Mouse (Mus musculus) forebrain, embryonic 13.5 days (tissue): ENCODE results near the gene Nr2c2. TPM values are rescaled to one million over a fixed set of nuclear protein-coding genes. Genes with fewer than 3 reads are reported as not detected.

Source experiments
- ATAC-seq: fragments of 200-750 bp; cut with Nextera tagmentation; 2 replicates; pipeline ENCODE4 v1.8.0; 2017
- H3K27ac ChIP-seq: fragments of 300-500 bp; sonication (generic); 2 replicates; pipeline ENCODE4 v1.5.1; 2015; ENCODE audit warnings: inconsistent platforms, mild to moderate bottlenecking, moderate library complexity
- H3K27me3 ChIP-seq: fragments of 300-500 bp; sonication (generic); 2 replicates; pipeline ENCODE4 v1.6.1; 2015; ENCODE audit warnings: mild to moderate bottlenecking, inconsistent platforms
- H3K36me3 ChIP-seq: fragments of 300-500 bp; sonication (generic); 2 replicates; pipeline ENCODE4 v1.6.1; 2015; ENCODE audit warnings: mild to moderate bottlenecking, inconsistent platforms; ENCODE audit not compliant: poor library complexity, severe bottlenecking
- H3K4me1 ChIP-seq: fragments of 300-500 bp; sonication (generic); 2 replicates; pipeline ENCODE4 v1.6.1; 2015; ENCODE audit warnings: inconsistent platforms
- H3K4me2 ChIP-seq: fragments of 300-500 bp; sonication (generic); 2 replicates; pipeline ENCODE4 v1.6.1; 2015; ENCODE audit warnings: inconsistent platforms, mild to moderate bottlenecking, moderate library complexity
- H3K4me3 ChIP-seq: fragments of 300-500 bp; sonication (generic); 2 replicates; pipeline ENCODE4 v1.5.1; 2015; ENCODE audit warnings: mild to moderate bottlenecking, inconsistent platforms
- H3K9ac ChIP-seq: fragments of 300-500 bp; sonication (generic); 2 replicates; pipeline ENCODE4 v1.6.1; 2015; ENCODE audit warnings: mild to moderate bottlenecking, inconsistent platforms
- H3K9me3 ChIP-seq: fragments of 300-500 bp; sonication (generic); replicated peaks from 2 replicates; pipeline ENCODE4 v1.6.1; 2016; ENCODE audit warnings: inconsistent platforms
- WGBS: fragments of 180-500 bp; shearing (Covaris S2); methylation state at CpG from one replicate; pipeline ENCODE4 v1.1.7; 2015; 5-methylcytosine and 5-hydroxymethylcytosine counted together
- polyA plus RNA-seq: library from polyadenylated mRNA; unstranded; fragments of >200 nt; fragmentation: Nextera tagmentation; extraction: Ambion mirVana; gene quantifications from 2 replicates; pipeline ENCODE4 v1.2.1, GENCODE M21; 2015

Gene Nr2c2
- polyA plus RNA-seq = 21.7 and 24.9 TPM in 2 replicates

GRCm38 (mm10) chr6:92091130-92091591, at the start of gene Nr2c2:
Gene Nr2c2, plus strand, starts transcription at chr6:92091390.
- no peaks in the 10 kb centered on the region for H3K36me3 ChIP-seq
- peak within 1 kb of the TSS; percentile 98 for H3K9ac ChIP-seq
- H3K27ac ChIP-seq = peak within 1 kb of the TSS; percentile 99
- peak within 1 kb of the TSS; percentile 67 for H3K4me2 ChIP-seq
- no peaks in the 10 kb centered on the region for H3K27me3 ChIP-seq
- H3K4me3 ChIP-seq = peak within 1 kb of the TSS; percentile 92
- WGBS = under 1% methylated on average over 55 of the region's 58 CpGs
- peak; percentile 75 for ATAC-seq
- H3K4me1 ChIP-seq = peaks cover 32% of the 10 kb centered on the region
- no peaks in the 10 kb centered on the region for H3K9me3 ChIP-seq

GRCm38 (mm10) chr6:92042055-92042454, 49.1 kb upstream of the Nr2c2 start:
- Histone ChIP-seq H3K4me1 (peaks cover 4% of the 10 kb centered on the region; the same call in 1 of the 2 replicates), H3K36me3 (no peaks in the 10 kb centered on the region)
- no peak for ATAC-seq

GRCm38 (mm10) chr6:92042850-92043249, 48.3 kb upstream of the Nr2c2 start:
- 96% methylated on average over 1 of the region's 1 CpGs for WGBS
- ATAC-seq = no peak
- no peak overlapping the region for H3K4me3 ChIP-seq
- H3K4me1 ChIP-seq = peaks cover 4% of the 10 kb centered on the region; the same call in 1 of the 2 replicates
- no peaks in the 10 kb centered on the region for H3K9me3 ChIP-seq
- no peak overlapping the region for H3K27ac ChIP-seq
- no peaks in the 10 kb centered on the region for H3K36me3 ChIP-seq
- no peaks in the 10 kb centered on the region for H3K27me3 ChIP-seq
- H3K4me2 ChIP-seq = no peak overlapping the region
- no peak overlapping the region for H3K9ac ChIP-seq

More at GRCm38 (mm10) chr6:92042055-92042454, 49.1 kb upstream of the Nr2c2 start:
- no peaks in the 10 kb centered on the region for H3K9me3 ChIP-seq
- H3K9ac ChIP-seq = no peak overlapping the region
- H3K27me3 ChIP-seq = no peaks in the 10 kb centered on the region
- H3K4me2 ChIP-seq = no peak overlapping the region
- no peak overlapping the region for H3K27ac ChIP-seq
- H3K4me3 ChIP-seq = no peak overlapping the region
- 81% methylated on average over 4 of the region's 4 CpGs for WGBS

- H3K4me1 ChIP-seq = 0 out of 2 replicates have a peak, but pooled peaks cover 3% of the 10 kb centered on the region
- no peak overlapping the region for H3K4me3 ChIP-seq
- H3K27me3 ChIP-seq = no peaks in the 10 kb centered on the region
- no peak overlapping the region for H3K4me2 ChIP-seq
- no peaks in the 10 kb centered on the region for H3K9me3 ChIP-seq
- no peak for ATAC-seq
- H3K27ac ChIP-seq = no peak overlapping the region
- no peak overlapping the region for H3K9ac ChIP-seq
- 52% methylated on average over 2 of the region's 2 CpGs for WGBS
- no peaks in the 10 kb centered on the region for H3K36me3 ChIP-seq
These were observed 33.4 kb upstream of the Nr2c2 start for GRCm38 (mm10) chr6:92057768-92058167.

GRCm38 (mm10) chr6:92061725-92062124, 29.5 kb upstream of the Nr2c2 start:
- Histone ChIP-seq H3K36me3 (no peaks in the 10 kb centered on the region), H3K9me3 (no peaks in the 10 kb centered on the region), H3K4me1 (0 out of 2 replicates have a peak, but pooled peaks cover 3% of the 10 kb centered on the region), H3K9ac (no peak overlapping the region), H3K4me2 (no peak overlapping the region), H3K27me3 (no peaks in the 10 kb centered on the region), H3K4me3 (no peak overlapping the region), H3K27ac (no peak overlapping the region)
- ATAC-seq = no peak
- WGBS = 44% methylated on average over 5 of the region's 5 CpGs

- no peak overlapping the region for H3K27ac ChIP-seq
- no peak overlapping the region for H3K4me2 ChIP-seq
- no peaks in the 10 kb centered on the region for H3K9me3 ChIP-seq
- peaks cover 3% of the 10 kb centered on the region; the same call in 1 of the 2 replicates for H3K27me3 ChIP-seq
- H3K9ac ChIP-seq = no peak overlapping the region
- no peak for ATAC-seq
- WGBS = 92% methylated on average over 2 of the region's 2 CpGs
- no peak overlapping the region for H3K4me3 ChIP-seq
- 0 out of 2 replicates have a peak, but pooled peaks cover 3% of the 10 kb centered on the region for H3K4me1 ChIP-seq
- H3K36me3 ChIP-seq = no peaks in the 10 kb centered on the region
These were observed 27.7 kb upstream of the Nr2c2 start for GRCm38 (mm10) chr6:92063452-92063851.

- no peak overlapping the region for H3K27ac ChIP-seq
- H3K4me3 ChIP-seq = no peak overlapping the region
- WGBS = 72% methylated on average over 10 of the region's 10 CpGs
- H3K36me3 ChIP-seq = no peaks in the 10 kb centered on the region
- no peak for ATAC-seq
- H3K9me3 ChIP-seq = no peaks in the 10 kb centered on the region
- peaks cover 3% of the 10 kb centered on the region; the same call in 1 of the 2 replicates for H3K27me3 ChIP-seq
- H3K9ac ChIP-seq = no peak overlapping the region
- no peak overlapping the region for H3K4me2 ChIP-seq
- 0 out of 2 replicates have a peak, but pooled peaks cover 3% of the 10 kb centered on the region for H3K4me1 ChIP-seq
These were observed 27.1 kb upstream of the Nr2c2 start for GRCm38 (mm10) chr6:92064101-92064500.

- Histone ChIP-seq H3K27me3 (peaks cover 3% of the 10 kb centered on the region; the same call in 1 of the 2 replicates), H3K36me3 (no peaks in the 10 kb centered on the region)
These were observed 25.3 kb upstream of the Nr2c2 start for GRCm38 (mm10) chr6:92065721-92066496.

GRCm38 (mm10) chr6:92067146-92067790, 23.9 kb upstream of the Nr2c2 start:
- no peak overlapping the region for H3K9ac ChIP-seq
- WGBS = 27% methylated on average over 16 of the region's 16 CpGs
- no peak overlapping the region for H3K4me2 ChIP-seq
- no peak overlapping the region for H3K4me3 ChIP-seq
- ATAC-seq = peak; percentile 88
- no peak overlapping the region for H3K27ac ChIP-seq
- no peaks in the 10 kb centered on the region for H3K9me3 ChIP-seq
- H3K36me3 ChIP-seq = no peaks in the 10 kb centered on the region
- no peaks in the 10 kb centered on the region for H3K4me1 ChIP-seq
- peaks cover 3% of the 10 kb centered on the region; the same call in 1 of the 2 replicates for H3K27me3 ChIP-seq

More at GRCm38 (mm10) chr6:92065721-92066496, 25.3 kb upstream of the Nr2c2 start:
- no peak overlapping the region for H3K27ac ChIP-seq
- WGBS = 48% methylated on average over 12 of the region's 12 CpGs
- H3K9me3 ChIP-seq = no peaks in the 10 kb centered on the region
- no peak overlapping the region for H3K4me3 ChIP-seq
- peak; percentile 50 for ATAC-seq
- H3K4me2 ChIP-seq = no peak overlapping the region
- 0 out of 2 replicates have a peak, but pooled peaks cover 3% of the 10 kb centered on the region for H3K4me1 ChIP-seq
- no peak overlapping the region for H3K9ac ChIP-seq

- ATAC-seq = no peak
- no peaks in the 10 kb centered on the region for H3K36me3 ChIP-seq
- H3K4me3 ChIP-seq = no peak overlapping the region
- peaks cover 3% of the 10 kb centered on the region; the same call in 1 of the 2 replicates for H3K27me3 ChIP-seq
- no peaks in the 10 kb centered on the region for H3K4me1 ChIP-seq
- no peak overlapping the region for H3K4me2 ChIP-seq
- H3K9me3 ChIP-seq = no peaks in the 10 kb centered on the region
- H3K9ac ChIP-seq = no peak overlapping the region
- 52% methylated on average over 15 of the region's 15 CpGs for WGBS
- no peak overlapping the region for H3K27ac ChIP-seq
These were observed 19.9 kb upstream of the Nr2c2 start for GRCm38 (mm10) chr6:92071121-92071839.

GRCm38 (mm10) chr6:92080730-92081129, 10.5 kb upstream of the Nr2c2 start:
- Histone ChIP-seq H3K4me1 (no peaks in the 10 kb centered on the region), H3K4me3 (no peak overlapping the region), H3K9ac (no peak overlapping the region), H3K4me2 (no peak overlapping the region), H3K27ac (no peak overlapping the region), H3K27me3 (no peaks in the 10 kb centered on the region), H3K9me3 (no peaks in the 10 kb centered on the region), H3K36me3 (no peaks in the 10 kb centered on the region)
- 100% methylated on average over 2 of the region's 2 CpGs for WGBS
- no peak for ATAC-seq
